Mouse (Mus musculus) liver, embryonic 14.5 days (tissue): ENCODE measurements around the gene Mkrn2. TPM values are rescaled to one million over a fixed set of nuclear protein-coding genes. Genes with fewer than 3 reads are reported as not detected.

Source experiments
- ATAC-seq: fragments of 200-750 bp; cut with Nextera tagmentation; 2 replicates; pipeline ENCODE4 v1.8.0; 2017; ENCODE audit warnings: moderate number of reproducible peaks, mild to moderate bottlenecking, moderate library complexity; ENCODE audit not compliant: insufficient read depth
- DNase-seq, 3 experiments: peaks; one replicate each; pipeline ENCODE4 v3.0.0-alpha.2; 2012 to 2013; ENCODE audit warnings: low read depth in 3 of 3, low spot score in 3 of 3
- H3K27ac ChIP-seq: fragments of 300-500 bp; sonication (generic); 2 replicates; pipeline ENCODE4 v1.5.1; 2014; ENCODE audit warnings: moderate library complexity, mild to moderate bottlenecking, control low read depth, inconsistent platforms
- H3K27me3 ChIP-seq: fragments of 300-500 bp; sonication (generic); 2 replicates; pipeline ENCODE4 v1.6.1; 2014; ENCODE audit warnings: mild to moderate bottlenecking, low read length, moderate library complexity; ENCODE audit not compliant: control insufficient read depth, insufficient read depth
- H3K36me3 ChIP-seq: fragments of 300-500 bp; sonication (generic); replicated peaks from 2 replicates; pipeline ENCODE4 v1.6.1; 2014; ENCODE audit warnings: low read depth; ENCODE audit not compliant: control insufficient read depth, insufficient read depth
- H3K4me1 ChIP-seq, 2 experiments: fragments of 200-500 bp in 1 of 2; fragments of 300-500 bp in 1 of 2; sonication (generic) in 1 of 2; replicated peaks; 2 replicates each; pipeline ENCODE4 v1.6.1; 2012 to 2014; ENCODE audit warnings: antibody characterized with exemption in 1 of 2, inconsistent platforms in 1 of 2, low read length in 1 of 2; ENCODE audit not compliant: control insufficient read depth in 2 of 2, insufficient read depth in 2 of 2
- H3K4me2 ChIP-seq: fragments of 300-500 bp; sonication (generic); 2 replicates; pipeline ENCODE4 v1.6.1; 2014; ENCODE audit warnings: low read depth, mild to moderate bottlenecking, control low read depth, moderate library complexity
- H3K4me3 ChIP-seq, 2 experiments: fragments of 200-500 bp in 1 of 2; fragments of 300-500 bp in 1 of 2; sonication (generic) in 1 of 2; 2 replicates each; pipeline ENCODE4 v1.5.1; 2012 to 2014; ENCODE audit warnings: low read depth in 2 of 2, low read length in 2 of 2, mild to moderate bottlenecking in 2 of 2, control low read depth in 1 of 2, inconsistent platforms in 1 of 2, moderate library complexity in 1 of 2; ENCODE audit not compliant: insufficient read depth in 1 of 2
- H3K9ac ChIP-seq: fragments of 300-500 bp; sonication (generic); replicated peaks from 2 replicates; pipeline ENCODE4 v1.6.1; 2014; ENCODE audit warnings: mild to moderate bottlenecking, control low read depth, moderate library complexity
- H3K9me3 ChIP-seq: fragments of 300-500 bp; sonication (generic); 2 replicates; pipeline ENCODE4 v1.6.1; 2016; ENCODE audit warnings: low read length, mixed read lengths; ENCODE audit not compliant: control insufficient read depth
- CTCF ChIP-seq: IDR thresholded peaks from 2 replicates; pipeline ENCODE4 v1.5.1; 2016; ENCODE audit warnings: antibody characterized with exemption, low read depth, control low read depth
- EP300 ChIP-seq: IDR thresholded peaks from 2 replicates; pipeline ENCODE4 v1.6.1; 2016; ENCODE audit warnings: antibody characterized with exemption, low read depth
- WGBS: fragments of 180-500 bp; shearing (Covaris S2); extraction: QIAGEN DNeasy Blood & Tissue Kit; methylation state at CpG from one replicate; pipeline ENCODE4 v1.1.7; 2014; ENCODE audit not compliant: insufficient replicate concordance; 5-methylcytosine and 5-hydroxymethylcytosine counted together
- polyA plus RNA-seq, 2 experiments: library from polyadenylated mRNA; depleted of rRNA in 1 of 2; stranded (reverse) in 1 of 2; unstranded in 1 of 2; fragments of >200 nt; fragmentation: Nextera tagmentation in 1 of 2; extraction: Ambion mirVana in 1 of 2; gene quantifications; 2 replicates each; pipeline versions ENCODE4 v1.2.1 to v1.2.3; 2012 to 2014

Gene Mkrn2
- polyA plus RNA-seq (2012; rRNA removed), result 6.2 and 8.9 TPM in 2 replicates
- 9.4 and 10.1 TPM in 2 replicates for polyA plus RNA-seq (2014; fragmentation: Nextera tagmentation; extraction: Ambion mirVana)

DNA sequence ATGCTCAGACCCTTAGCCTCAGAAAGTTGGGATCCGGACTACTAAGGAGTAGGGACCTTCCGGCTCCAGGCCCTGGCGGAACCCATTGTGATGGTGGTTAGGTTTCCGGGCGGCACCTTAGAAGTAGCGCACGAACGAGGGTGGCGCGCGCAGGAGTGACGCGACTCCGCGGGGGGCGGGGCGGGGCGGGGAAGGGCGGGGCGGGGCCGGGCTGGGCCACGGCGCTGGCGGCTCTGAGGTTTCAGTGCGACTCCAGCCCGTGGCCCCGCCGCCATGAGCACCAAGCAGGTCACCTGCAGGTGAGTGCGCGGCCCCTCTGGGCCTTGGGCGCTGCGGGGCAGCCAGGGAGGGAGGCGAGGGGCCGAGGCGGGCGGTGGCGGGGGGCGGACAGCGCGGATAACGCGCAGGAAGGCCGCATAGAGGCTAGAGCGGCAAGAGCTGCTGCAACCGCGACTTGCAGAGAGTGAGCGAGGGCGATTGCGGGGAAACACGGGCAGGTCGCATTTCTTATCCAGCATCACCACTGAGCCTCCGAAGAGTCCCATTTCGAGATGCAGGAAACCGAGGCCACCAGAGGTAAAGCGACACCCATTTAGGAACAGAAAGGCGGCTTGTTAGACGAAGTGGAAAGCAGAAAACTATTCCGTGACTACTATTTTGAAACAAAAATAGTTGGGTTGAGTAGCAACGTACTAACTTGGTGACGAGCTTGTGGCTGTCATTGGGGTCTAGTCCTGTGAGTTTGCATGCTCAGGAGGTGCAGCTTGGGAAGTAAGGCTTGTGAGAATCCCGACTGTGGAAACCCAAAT lies at the start of gene Mkrn2:
Gene Mkrn2, plus strand, starts transcription at position 188 of the 809 bp plus-strand sequence.
- Histone ChIP-seq H3K36me3 (no peaks in the 10 kb centered on the region), H3K27ac (peak within 1 kb of the TSS; percentile 61), H3K9me3 (no peaks in the 10 kb centered on the region), H3K4me3 (peak within 1 kb of the TSS; percentile 84 to 98), H3K27me3 (no peaks in the 10 kb centered on the region), H3K4me1 (peaks cover 8 to 9% of the 10 kb centered on the region in 2 experiments), H3K9ac (peak within 1 kb of the TSS; percentile 91), H3K4me2 (peak within 1 kb of the TSS; percentile 87)
- no peak for TF ChIP-seq EP300
- TF ChIP-seq CTCF, result no peak
- peak; percentile 65 to 72 (median 71) for DNase-seq
- ATAC-seq, result peak; percentile 95
- WGBS, result under 1% methylated on average over 61 of the region's 61 CpGs

DNA sequence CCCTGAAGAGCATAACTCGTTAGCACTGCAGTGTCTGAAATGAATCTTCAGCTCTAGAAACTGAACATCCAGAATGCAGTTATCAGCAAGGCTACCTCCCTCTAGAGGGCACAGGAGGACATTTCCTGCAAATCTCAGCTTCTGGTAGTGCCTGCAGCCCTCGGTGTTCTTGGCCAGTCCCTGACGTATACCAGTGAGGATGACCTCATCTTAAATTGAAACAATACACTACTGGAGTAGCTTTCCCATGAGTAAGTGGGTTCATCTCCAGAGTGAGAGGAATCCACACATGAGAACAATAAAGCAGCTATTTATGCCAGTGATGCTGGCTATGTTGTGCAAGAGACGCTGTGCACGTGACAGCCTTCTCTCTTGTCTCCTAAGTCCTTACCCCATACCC lies 46.2 kb upstream of the Mkrn2 start:
- H3K4me3 ChIP-seq, result no peak overlapping the region
- H3K27me3 ChIP-seq, result no peaks in the 10 kb centered on the region
- DNase-seq, result no peak
- no peak overlapping the region for H3K4me2 ChIP-seq
- no peaks in the 10 kb centered on the region for H3K4me1 ChIP-seq
- no peak overlapping the region for H3K27ac ChIP-seq
- ATAC-seq, result no peak
- H3K9ac ChIP-seq, result no peak overlapping the region
- no peaks in the 10 kb centered on the region for H3K9me3 ChIP-seq
- TF ChIP-seq EP300 (no peak), CTCF (peak; percentile 10; the same call in 1 of the 2 replicates)
- 64% methylated on average over 5 of the region's 5 CpGs for WGBS
- H3K36me3 ChIP-seq, result no peaks in the 10 kb centered on the region

DNA sequence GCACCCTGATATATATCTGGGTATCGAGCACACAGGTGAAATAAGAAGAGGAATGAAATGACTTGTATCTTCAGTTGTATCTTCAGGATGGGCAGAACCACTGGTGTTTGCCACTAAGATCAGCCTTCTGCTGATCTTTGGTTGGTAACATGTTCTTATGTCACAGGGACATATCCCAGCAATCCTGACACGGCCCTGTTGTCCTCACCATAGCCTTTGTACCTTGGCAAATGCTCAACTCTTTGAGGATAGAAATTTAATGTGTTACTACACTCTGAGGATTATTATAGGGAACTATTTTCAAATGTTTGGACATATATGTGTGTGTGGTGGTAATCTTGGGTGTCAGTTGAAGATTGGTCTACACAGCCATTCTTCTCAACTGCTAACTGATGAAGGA lies 43.5 kb upstream of the Mkrn2 start:
- no peaks in the 10 kb centered on the region for H3K4me1 ChIP-seq
- DNase-seq (no peak), ATAC-seq (no peak)
- H3K9ac ChIP-seq, result no peak overlapping the region
- H3K27me3 ChIP-seq, result no peaks in the 10 kb centered on the region
- no peak overlapping the region for H3K4me2 ChIP-seq
- WGBS, result 73% methylated on average over 2 of the region's 2 CpGs
- no peaks in the 10 kb centered on the region for H3K9me3 ChIP-seq
- H3K27ac ChIP-seq, result no peak overlapping the region
- no peak overlapping the region for H3K4me3 ChIP-seq
- no peak for TF ChIP-seq EP300
- no peak for TF ChIP-seq CTCF
- no peaks in the 10 kb centered on the region; the same call in 1 of the 2 replicates for H3K36me3 ChIP-seq

DNA sequence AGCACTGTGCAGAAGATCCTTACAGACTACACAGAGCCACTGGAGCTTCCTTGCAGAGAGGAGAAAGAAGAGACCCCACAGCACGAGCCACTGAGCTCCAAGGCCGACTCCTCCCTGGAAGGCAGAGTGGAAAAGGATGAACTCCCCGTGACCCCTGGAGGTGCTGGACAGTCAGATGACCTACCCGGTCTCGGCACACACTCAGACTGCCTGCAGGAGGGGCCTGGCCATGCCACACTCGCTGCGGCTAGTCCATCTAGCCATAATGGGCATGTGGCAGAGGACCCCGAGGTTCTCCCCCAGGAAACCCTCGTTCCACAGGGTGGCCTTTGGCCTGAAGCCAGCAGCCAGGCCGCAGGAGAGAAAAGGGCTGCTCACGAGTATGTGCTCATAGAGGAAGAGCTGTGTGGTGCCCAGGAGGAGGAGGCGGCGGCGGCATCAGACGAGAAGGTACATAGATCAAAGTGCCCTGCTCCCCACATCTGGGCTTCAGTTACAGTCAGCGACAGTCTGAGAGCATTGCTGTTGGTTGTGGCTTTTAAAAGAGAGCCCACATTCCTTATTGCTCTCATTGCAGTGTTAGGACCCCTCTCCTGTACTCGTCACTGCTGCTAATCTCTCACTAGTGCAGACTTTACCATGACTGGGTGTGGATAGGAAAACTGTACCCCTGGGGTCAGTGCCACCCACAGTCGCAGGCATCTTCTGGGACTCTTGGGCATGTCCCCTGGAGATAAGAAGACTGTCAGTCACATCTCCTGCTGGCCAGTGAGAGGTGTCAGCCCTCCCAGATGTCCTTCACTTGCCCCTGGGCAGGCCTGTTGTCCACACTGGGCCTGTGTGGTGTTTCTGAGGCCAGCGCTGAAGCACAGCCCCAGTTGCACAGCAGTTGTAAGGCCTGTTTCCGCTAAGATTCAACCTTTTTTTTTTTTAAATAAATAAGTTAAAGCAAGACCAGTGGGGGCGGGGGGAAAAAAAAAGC lies 41.8 kb upstream of the Mkrn2 start:
- Histone ChIP-seq H3K9ac (no peak overlapping the region), H3K27ac (no peak overlapping the region), H3K4me3 (no peak overlapping the region), H3K9me3 (no peaks in the 10 kb centered on the region), H3K27me3 (no peaks in the 10 kb centered on the region), H3K36me3 (no peaks in the 10 kb centered on the region; the same call in 1 of the 2 replicates), H3K4me2 (no peak overlapping the region), H3K4me1 (no peaks in the 10 kb centered on the region)
- no peak for DNase-seq
- TF ChIP-seq EP300, result no peak
- no peak for TF ChIP-seq CTCF
- ATAC-seq, result no peak
- WGBS, result 71% methylated on average over 21 of the region's 21 CpGs
